Mouse (Mus musculus) left cerebral cortex, postnatal 4 days (tissue): ENCODE results near the gene Kcnd3. TPM values are rescaled to one million over a fixed set of nuclear protein-coding genes. Genes with fewer than 3 reads are reported as not detected.

ENCODE experiments used
- DNase-seq: peaks from one replicate; pipeline ENCODE4 v3.0.0-alpha.2; 2022
- intact Hi-C: fragments of 180-260 bp; cut with DNase I; formaldehyde crosslinking; loops from one replicate; pipeline ENCODE4 v1.15.1; 2025
- total RNA-seq, 2 experiments: library from RNA; stranded (reverse); gene quantifications; 2 replicates each; pipeline ENCODE4 v1.2.3; 2021

The Kcnd3 gene
- 10 to 100 TPM; 35.8 to 41.2 TPM for total RNA-seq

- DNase-seq: peak; percentile 58
- intact Hi-C loops: loop anchor here (10.0 kb wide), 2 partner anchors 73 to 203 kb away; no protein-coding TSS in a partner anchor
These were observed at the start of gene Kcnd3 for GRCm38 (mm10) chr3:105451627-105452555. Gene Kcnd3, plus strand, starts transcription at chr3:105452330.

DNA sequence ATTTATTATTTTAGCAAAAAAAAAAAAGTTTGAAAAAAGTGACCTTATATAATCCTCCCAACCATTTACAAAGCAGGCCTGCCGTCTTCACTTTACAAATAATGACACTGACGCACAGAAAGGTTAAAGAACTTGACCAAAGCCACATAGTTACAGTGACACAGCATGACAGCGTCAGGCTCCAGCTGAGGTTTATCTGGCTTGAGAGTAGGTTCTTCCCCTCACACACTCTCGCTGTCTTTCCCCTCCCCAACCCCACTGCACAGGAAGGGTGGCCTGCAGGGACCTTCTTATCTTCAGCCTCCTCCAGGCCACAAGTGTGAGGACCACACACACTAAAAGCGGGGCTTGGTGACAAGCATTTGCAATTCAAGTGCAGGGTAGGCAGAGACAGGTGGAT, 49.5 kb upstream of the Kcnd3 start:
- DNase-seq: no peak
- intact Hi-C loops: no loop called here

DNA sequence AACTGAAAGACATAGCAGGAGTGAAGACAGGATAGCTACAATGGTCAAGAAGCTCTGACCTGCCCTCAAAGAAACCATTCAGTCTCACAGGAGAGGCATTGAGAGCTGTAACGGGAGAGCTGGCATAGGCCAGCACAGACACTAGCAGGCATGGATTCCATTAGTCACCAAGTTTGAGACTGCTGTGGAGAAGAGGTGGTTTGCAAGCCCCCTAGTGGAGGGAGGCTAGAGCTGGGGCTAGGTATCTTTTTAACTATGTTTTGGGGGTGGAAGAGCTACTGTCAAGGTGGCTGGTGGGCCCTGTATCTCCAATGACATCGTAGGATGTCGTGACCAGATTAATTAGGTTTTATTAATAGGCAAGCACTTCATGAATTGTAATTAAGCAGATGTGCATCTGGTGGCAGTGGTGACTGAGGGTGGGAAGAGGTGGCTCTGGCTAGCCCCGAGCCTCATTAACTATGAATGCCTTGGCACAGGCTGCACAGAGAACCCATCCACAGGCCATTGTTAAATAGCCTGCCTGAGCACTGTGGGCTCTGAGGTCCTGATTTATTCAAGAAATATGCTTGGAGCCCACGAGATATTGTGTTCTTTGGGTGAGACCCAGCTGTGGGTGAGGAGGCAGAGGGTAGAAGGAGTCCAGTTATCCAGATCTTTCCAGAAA, 48.6 kb upstream of the Kcnd3 start:
- DNase-seq: no peak
- intact Hi-C loops: no loop called here

GRCm38 (mm10) chr3:105404077-105404446, 48.1 kb upstream of the Kcnd3 start:
- intact Hi-C loops: no loop called here
- peak; percentile 50 for DNase-seq

DNA sequence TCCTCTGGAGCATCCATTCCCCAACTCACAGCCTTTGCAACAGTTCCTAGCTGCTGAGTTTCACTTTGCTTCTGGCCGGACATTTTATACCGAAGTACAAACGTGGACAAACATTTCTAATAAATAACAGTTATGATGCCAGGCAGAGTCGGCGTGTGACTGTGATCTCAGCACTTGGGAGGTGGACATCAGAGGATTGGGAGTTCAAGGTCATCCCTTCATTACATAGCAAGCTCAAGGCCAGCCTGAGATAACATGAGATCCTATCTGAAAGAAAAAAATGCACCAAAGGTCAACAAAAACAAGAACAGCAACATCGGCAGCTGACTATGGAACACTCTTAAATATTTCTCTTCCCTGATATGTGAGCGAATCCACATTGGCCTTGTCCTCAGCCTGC, 46.6 kb upstream of the Kcnd3 start:
- intact Hi-C loops: no loop called here
- no peak for DNase-seq

- DNase-seq: no peak
- intact Hi-C loops: no loop called here
These were observed 46.1 kb upstream of the Kcnd3 start for GRCm38 (mm10) chr3:105406036-105406435.

DNA sequence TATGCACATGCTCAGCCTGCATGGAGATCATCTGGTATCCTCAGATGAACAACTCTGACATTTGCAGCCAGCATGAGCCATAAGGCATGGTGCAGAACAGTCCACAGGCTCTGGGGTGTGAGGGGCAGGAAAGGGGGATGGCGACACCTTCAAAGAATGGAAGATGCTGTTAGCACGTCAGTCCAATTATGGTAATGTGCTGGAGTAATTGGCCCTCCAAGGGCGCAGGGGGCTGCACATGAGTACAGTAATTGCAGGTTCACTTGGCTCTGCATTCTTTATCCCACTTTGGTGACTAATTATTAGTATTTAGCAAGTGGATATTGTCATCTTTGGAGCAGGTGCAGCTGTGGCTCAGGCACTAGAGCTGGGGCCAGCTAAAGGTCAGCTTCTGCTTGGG, 43.9 kb upstream of the Kcnd3 start:
- DNase-seq: peak; percentile 70
- intact Hi-C loops: no loop called here

GRCm38 (mm10) chr3:105410810-105411209, 41.3 kb upstream of the Kcnd3 start:
- DNase-seq: no peak
- intact Hi-C loops: no loop called here

DNA sequence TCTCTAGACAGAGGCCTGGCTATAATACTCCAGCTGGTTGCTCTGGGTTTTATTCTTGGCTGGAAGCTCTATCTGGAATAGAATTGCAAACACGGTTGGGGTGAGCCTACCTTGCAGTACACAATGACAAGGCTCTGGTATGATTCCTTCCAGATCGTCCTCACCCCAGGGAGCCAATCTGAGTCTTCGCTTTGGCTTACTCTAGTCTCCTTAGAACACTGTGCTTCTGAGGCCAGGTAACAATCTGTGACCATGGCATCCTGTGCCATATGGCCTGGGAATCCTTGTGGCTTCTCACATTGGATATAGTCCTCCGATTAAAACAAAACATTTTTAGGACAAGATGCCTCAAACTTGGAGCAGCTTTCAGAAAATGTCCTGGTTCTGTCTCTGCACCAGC, 40.4 kb upstream of the Kcnd3 start:
- intact Hi-C loops: no loop called here
- DNase-seq: peak; percentile 58

- DNase-seq: peak; percentile 87
- intact Hi-C loops: no loop called here
These were observed 39.9 kb upstream of the Kcnd3 start for GRCm38 (mm10) chr3:105412229-105412628.

- peak; percentile 24 for DNase-seq
- intact Hi-C loops: no loop called here
These were observed 39.4 kb upstream of the Kcnd3 start for GRCm38 (mm10) chr3:105412681-105413080.

DNA sequence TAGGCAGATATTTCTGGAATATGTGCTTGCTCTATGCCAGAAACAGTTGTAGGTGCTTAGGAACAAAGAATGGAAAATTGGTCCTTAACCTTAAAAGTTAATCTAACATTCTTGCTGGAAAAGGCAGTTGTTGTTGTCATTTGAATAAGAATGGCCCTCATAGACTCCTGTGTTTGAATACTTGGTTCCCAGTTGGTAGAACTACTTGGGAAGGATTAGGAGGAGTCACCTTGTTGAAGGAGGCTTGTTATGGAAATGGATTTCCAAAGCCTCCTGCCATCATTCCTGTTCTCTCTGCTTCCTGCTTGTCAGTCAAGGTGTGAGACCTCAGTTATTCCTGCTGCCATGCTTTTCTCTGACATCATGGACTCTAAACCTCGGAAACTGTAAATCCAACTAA, 33.7 kb upstream of the Kcnd3 start:
- no peak for DNase-seq
- intact Hi-C loops: no loop called here

- intact Hi-C loops: no loop called here
- DNase-seq: no peak
These were observed 29.7 kb upstream of the Kcnd3 start for GRCm38 (mm10) chr3:105422391-105422790.

DNA sequence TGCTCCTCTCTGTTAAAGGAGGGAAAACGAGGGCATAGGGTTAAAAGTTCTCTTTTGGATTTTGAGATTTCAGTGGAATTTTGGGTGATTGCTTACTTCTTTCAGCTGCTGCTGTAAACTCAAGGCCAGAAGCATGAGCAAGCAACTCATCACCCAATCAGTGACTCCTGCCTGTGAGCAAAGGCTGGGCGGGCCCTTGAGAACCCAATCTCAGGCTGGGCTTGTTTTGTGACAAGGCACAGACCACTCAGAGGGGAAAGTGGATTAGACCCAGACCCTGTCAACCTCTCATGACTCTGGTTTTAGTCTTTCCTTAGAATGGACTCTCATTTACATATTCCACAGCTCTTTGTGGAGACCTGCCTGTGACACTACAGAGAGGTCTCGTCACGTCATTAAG, 28.7 kb upstream of the Kcnd3 start:
- intact Hi-C loops: no loop called here
- no peak for DNase-seq

GRCm38 (mm10) chr3:105428586-105428985, 23.5 kb upstream of the Kcnd3 start:
- intact Hi-C loops: no loop called here
- no peak for DNase-seq

DNA sequence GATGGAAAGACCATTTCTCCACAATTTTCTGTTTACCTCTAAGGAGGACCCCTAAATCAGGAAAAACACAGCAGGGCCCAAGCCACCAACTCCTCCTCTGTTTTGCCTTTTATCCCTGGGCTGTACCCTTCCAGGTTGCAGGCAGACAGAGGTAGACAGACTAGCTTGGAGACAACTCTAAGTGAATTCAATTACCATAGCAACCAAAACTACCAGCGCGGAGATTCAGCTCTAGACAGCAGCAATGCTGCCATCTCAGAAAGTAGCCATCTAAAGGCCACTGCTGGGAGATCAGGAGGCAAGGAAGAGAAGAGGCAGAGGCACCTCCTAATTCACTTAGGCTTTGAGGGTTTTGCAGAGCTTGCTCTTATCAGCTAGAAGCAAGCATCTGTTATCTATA, 15.7 kb upstream of the Kcnd3 start:
- DNase-seq: no peak
- intact Hi-C loops: no loop called here

- intact Hi-C loops: no loop called here
- DNase-seq: no peak
These were observed 15.2 kb upstream of the Kcnd3 start for GRCm38 (mm10) chr3:105436971-105437370.

GRCm38 (mm10) chr3:105440873-105441495, 11.1 kb upstream of the Kcnd3 start:
- intact Hi-C loops: no loop called here
- DNase-seq: no peak

DNA sequence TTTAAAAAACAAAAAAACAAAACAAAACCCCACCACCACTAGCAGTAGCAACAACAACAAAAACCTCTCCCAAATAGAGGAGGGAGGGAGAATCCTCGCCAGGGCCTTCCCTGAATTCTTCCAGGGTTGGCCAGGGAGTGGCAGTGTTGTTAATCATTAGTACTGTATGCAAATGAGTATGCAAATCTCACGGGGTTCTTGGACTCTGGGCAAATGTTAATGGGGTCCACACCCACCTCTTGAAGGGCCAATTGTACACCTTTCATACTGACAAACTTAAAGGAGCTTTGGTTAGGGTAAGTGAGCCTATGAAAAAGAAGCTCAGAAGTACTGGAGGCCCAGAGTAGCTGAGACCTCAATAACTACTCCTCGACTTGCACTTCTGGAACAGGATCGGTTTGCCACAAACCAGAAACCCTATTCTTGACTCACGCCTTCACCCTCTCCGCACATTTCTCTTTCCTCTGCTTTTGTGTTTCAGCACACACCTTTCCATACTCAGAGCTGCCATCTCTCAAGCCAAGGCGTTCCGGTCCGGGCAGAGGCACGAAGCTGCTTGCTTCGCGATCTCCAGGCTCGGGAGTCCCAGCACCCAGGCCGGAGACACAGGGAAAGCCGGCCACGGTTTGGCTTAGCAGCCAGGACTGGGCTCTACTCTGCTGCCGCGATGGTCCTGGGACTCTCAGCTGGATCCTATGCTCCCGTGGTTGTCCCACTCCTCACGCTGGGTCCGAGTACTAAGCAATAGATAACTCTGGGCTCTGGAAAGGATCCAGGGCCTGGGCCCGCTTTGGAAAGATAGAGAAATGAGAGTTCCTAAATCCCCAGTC, 1.3 kb upstream of the Kcnd3 start:
- intact Hi-C loops: loop anchor here (10.0 kb wide), 2 partner anchors 74 to 204 kb away; no protein-coding TSS in a partner anchor

GRCm38 (mm10) chr3:105452556-105453213, 555 bp downstream of the Kcnd3 start:
- DNase-seq: peak; percentile 56
- intact Hi-C loops: loop anchor here (10.0 kb wide), 2 partner anchors 72 to 202 kb away; no protein-coding TSS in a partner anchor

More for the DNA sequence above, 1.3 kb upstream of the Kcnd3 start:
- peak; percentile 77 for DNase-seq
